Mouse (Mus musculus) MEL (cell line): ENCODE measurements at regions not wholly inside any gene's neighbourhood (a gene's known extent, or its start where the extent isn't known, plus 50 kb on each side); places are given as distances from the start of the nearest gene placed in this dataset.

Experiments used
- EP300 ChIP-seq, 2 experiments: IDR thresholded peaks; 2 replicates each; pipeline ENCODE4 v1.6.1; 2011; ENCODE audit warnings: improper control_type of control experiment in 2 of 2, low read length in 2 of 2, low read depth in 1 of 2, mild to moderate bottlenecking in 1 of 2
- MAX ChIP-seq: IDR thresholded peaks from 2 replicates; pipeline ENCODE4 v1.6.1; 2011; ENCODE audit warnings: low read length, improper control_type of control experiment
- RCOR1 ChIP-seq: IDR thresholded peaks from 2 replicates; pipeline ENCODE4 v1.6.1; 2012; ENCODE audit warnings: low read depth, mild to moderate bottlenecking, inconsistent platforms, low read length, improper control_type of control experiment
- TAL1 ChIP-seq: IDR thresholded peaks from 2 replicates; pipeline ENCODE4 v1.6.1; 2012; ENCODE audit warnings: mild to moderate bottlenecking, inconsistent platforms, low read length, moderate library complexity, mixed read lengths

GRCm38 (mm10) chr12:117437011-117437410 lies 79.3 kb upstream of the Rapgef5 start:
- no peak for TF ChIP-seq MAX
- TF ChIP-seq EP300 (IDR thresholded peaks at IDR 0.05; ENCODE audit: low read depth in 1 of 2, low read length in 2 of 2) = no peak
- TF ChIP-seq TAL1 = no peak
- no peak for TF ChIP-seq RCOR1
